Mouse (Mus musculus): ENCODE data around the gene Cdh18.
"Not testable (repeated sequence)": the region's sequence is repeated elsewhere in the genome, so short reads cannot be mapped to it uniquely, and the experiment has no call there.

The Cdh18 gene

DNA sequence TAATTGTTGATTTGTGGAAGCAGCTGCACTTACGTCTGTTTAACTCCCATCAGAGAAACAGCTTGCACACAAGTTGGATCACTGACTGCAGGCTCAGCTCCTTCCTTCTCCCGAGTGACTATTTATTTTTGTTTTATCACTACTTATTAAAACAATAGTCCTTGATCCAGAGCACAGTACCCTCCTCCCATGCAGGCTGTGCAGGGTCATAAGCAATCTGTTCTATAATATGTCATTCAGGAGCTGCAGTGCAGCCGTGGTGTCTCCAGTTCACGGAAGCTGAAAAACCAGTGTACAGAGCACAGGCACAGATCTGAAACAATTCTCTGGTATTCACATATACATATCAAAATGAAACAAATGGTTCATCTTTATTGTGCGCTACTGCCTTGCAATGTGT is 625.8 kb downstream of the Cdh18 start:
- no peak for DNase-seq (ENCODE audit: low read depth, low spot score)

DNA sequence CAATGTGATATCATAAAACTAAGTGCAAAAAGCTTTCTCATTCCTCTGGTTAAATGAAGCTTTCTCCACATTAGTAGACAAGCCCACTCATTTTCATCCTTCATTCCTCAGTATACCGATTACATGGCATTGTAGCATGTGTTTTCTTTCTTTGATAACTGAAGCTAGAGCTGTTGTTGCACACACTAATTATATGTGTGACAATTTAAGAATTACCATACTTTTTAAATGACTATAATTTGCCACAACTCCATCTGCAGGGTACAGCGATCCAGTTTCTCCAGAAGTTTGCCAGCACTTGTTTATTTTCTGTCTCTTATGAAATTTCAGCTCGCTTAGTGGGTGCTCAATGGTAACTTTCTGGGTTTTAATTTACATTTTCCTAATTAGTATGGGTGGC is 663.2 kb downstream of the Cdh18 start:
- no peak for DNase-seq (ENCODE audit: low read depth, low spot score)

DNA sequence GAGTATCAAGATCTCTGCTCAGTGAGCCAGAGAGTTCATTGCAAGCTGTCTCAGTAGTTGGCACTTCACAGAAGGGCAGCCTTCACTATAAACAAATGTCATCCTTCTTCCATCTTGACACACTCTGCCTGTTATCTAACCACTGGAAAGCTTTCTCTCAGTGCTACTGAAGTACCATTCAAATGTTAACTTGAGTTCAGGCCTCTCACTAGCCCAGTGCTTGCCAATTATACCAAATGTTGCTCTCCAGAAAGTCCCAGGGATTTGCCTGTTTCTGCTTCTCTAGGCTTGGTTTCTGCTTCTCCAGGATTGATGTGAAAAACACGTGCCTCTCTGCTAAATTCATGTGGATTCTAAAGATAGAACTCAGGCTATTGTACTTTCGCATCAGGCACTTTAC is 681.8 kb downstream of the Cdh18 start:
- no peak for DNase-seq (ENCODE audit: low read depth, low spot score)

DNA sequence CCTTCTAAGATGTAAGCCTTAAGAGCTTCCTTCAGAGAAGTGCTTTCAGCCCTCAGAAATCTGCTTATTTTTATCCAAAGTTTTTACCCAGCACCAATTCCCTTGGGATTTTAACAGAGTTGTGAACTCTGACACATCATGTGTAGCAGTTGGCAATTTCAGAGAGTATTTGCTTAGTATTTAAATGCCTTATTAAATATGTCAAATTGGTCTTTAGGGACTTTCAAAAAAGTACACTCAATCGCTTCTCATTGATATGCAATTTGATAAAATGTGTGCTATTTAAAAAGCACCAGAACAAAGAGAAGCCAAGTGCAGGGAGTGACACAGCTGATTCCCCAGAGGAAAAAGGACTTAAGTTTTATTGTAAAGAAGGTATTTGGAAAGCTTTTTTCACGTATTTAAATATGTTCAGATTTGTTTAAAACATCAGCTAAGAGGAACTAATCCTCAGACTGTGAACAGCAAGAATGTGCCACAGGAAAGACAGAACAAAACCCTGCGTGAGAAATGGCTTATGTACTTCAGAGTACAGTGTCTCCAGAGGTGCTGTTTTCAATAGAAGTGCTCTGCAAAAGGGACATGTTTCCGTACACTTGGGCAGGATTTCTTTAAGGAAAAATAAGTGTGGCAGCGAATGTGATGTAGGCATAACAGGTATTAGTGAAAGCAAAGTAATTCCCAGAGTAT is 709.1 kb downstream of the Cdh18 start:
- no peak for DNase-seq (ENCODE audit: low read depth, low spot score)

DNA sequence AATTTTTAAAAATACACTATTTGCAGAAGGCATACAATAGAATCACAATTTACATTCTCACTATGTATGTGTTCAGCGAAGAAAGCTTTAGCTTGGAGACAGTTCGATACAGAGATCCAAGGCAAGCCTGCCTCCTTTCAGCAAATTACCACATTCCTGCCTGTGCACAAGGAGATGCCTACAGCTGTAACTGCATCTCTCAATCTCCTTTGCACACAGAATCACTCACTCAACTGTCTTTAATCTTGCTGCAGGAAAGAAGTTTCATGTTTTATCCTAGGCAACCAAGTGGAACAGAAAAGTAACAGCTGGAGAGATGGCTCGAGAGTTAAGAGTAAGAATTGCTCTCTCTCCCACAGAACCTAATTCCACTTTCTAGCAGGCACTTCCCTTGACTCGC is 729.6 kb downstream of the Cdh18 start:
- DNase-seq (ENCODE audit: low read depth, low spot score), result no peak

DNA sequence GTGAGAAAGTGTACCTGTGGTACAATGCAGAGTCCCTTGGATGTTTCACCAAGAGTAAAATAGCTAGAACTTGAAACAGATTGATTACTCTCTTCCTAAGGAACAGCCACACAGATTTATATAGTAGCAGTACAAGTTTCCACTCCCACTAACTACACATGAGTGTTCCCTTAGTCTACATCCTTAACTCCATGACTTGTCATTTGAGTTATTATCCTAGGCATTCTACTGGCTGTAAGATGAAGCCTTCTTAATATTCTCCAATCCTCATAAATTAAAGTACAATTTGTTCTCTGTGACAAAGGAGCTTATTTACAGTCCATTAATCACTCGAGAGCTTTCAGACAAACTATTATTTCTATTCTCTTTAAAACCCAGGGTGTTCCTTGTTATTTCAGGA is 756.2 kb downstream of the Cdh18 start:
- DNase-seq (ENCODE audit: low read depth, low spot score), result no peak

DNA sequence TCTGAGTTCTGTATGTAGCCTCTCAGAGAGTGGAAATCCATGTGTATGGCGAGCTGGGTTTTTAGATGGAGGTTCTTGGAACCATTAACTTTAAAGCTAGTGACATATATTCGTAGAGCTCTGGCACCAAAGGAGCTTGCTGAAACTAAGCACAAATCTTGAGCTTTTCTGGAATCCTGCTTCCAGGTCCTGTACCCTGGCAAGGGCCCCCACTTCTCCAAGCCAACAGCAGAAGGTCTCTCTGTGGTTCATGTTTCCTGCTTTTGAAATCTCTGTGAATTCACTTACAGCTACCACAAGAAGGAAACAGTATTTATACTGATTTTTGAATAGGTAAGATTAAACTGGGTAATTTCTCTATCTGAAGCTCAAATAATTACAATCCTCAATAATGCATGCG is 767.9 kb downstream of the Cdh18 start:
- no peak for DNase-seq (ENCODE audit: low read depth, low spot score)

DNA sequence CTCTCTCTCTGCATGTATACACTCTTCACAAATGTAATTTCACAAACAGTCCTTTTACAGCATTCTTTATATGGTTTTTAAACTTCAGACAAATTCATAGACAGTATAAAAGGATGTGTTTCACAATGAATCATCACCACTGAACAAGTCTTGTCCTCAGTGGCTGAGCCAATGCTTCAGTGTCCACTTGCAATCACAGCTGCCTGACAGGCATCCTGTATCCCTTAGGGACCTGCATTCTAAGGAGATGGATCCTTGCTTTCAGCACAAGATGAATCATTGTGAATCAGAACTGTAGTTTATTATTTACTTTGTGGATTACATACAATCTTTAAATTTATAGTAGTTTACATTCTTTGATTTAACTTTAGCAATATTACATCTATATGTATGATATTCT is 768.6 kb downstream of the Cdh18 start:
- DNase-seq (ENCODE audit: low read depth, low spot score), result no peak

DNA sequence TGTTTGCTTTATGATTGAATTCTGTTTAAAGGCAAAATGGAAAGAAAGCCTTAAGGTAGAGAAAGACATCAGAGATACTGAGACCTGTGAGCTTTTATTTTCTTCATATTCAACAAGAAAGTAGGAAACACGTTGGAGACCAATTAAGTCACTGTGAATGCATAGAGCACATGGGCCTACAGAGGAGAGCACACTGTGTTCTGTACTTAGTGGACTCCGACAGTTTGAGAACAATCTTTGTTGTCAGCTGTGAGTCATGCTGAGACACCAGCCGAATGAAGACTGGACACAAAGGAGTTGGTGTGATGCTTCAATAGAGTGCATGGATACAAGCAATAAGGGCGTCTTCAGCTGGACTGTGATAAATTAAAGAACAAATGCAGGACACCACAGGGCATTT is 791.5 kb downstream of the Cdh18 start:
- DNase-seq (ENCODE audit: low read depth, low spot score), result not testable (repeated sequence)

DNA sequence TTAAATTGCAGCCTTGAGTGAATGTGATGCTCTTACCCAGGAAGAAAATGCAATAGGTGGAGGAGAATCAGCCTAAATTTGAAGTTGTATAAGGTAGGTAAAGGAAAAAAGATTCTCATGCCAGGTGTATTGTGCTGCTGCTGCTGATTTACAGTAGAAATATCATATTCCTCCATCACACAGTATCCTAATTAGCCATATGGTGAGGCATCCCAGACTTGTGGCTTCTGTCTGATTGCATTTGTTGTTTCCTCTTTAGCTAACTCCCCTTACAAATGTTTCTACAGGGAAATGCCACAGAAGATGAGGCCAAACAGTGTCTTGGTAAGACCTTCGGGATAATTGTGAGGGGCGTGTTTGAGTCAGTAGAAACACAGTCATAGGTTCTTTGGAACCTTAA is 802.3 kb downstream of the Cdh18 start:
- DNase-seq (ENCODE audit: low read depth, low spot score), result no peak

DNA sequence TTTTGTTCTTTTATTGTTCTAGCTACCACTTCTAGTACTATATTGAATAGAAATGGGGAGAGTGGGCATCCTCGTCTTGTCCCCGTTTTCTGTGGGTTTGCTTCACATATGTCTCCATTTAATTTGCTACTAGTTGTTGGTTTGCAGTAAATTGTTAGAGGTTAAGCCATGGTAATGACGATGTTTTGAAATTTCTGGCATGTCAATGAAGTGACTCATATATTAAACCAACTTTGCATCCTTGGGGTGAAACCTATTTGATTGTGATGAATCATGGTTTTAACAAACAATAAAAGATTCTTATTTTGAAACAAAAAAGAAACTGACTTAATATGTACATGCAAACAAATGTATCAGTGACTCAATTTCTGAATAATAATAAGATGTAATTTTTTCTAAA is 817.5 kb downstream of the Cdh18 start:
- DNase-seq (ENCODE audit: low read depth, low spot score), result no peak

DNA sequence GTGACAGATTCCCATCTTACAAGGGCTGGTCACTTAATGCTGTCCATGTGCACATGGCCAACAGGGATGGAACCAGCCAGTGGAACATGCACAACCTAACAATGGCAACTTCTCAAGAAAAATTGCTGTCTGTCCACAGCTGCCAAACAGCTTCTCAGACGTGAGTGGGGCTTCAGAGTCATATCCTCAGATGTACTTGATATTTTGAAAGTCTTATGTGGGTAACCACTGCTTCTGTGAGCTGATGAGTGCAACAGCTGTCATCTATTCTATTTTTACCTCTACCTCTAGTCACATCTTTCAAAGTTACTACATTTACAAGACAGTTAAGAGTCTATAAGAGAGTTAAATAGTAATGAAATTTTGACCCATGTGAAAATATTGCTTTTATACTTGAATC is 818.9 kb downstream of the Cdh18 start:
- no peak for DNase-seq (ENCODE audit: low read depth, low spot score)

DNA sequence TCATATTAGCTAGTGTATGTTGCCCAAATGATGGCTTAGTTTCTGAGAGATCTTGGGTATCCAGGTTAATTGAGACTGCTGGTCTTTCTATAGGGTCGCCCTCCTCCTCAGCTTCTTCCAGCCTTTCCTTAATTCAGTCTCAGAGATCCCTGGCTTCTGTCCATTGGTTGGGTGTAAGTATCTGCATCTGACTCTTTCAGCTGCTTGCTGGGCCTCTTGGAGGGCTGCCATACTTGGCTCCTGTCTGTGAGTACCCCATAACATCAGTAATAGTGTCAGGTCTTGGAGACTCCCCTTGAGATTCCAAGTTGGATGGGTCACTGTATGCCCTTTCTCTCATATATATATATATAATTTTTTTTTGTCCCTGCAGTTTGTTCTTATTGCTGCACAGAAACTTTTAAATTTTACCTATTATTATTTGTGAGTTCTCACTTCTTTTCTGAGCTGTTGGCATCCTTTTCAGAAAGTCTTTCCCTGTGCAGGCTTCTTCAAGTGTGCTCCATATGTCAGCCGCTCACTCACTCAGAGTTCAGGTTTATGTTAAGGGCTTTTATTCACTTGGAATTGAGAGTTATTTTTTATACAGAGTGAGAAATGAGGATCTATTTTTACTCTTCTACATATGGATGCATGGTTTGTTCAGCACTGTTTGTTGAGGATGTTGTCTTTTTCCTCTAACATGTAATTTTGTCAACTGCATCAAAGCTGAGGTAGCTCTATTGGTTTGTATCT is 829.4 kb downstream of the Cdh18 start:
- DNase-seq (ENCODE audit: low read depth, low spot score), result no peak

DNA sequence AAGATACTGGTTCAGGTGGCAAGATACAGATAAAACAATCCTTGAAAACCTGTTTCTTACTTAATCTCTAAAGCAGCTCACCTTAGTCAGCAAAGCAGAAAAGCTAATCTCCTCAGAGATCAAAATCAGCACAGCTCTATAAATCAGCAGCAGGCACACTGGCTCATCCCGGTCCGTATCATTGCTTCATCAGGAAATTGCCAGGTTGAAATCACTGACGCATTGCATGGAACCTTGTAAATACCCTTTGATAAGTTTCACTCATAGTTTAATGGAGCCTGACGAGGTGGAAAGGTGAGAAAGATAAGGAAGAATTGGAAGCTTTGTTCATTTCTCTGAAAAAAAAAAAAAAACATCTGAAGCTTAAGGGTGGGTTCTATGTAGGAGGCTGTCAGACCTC is 837.0 kb downstream of the Cdh18 start:
- DNase-seq (ENCODE audit: low read depth, low spot score), result no peak

DNA sequence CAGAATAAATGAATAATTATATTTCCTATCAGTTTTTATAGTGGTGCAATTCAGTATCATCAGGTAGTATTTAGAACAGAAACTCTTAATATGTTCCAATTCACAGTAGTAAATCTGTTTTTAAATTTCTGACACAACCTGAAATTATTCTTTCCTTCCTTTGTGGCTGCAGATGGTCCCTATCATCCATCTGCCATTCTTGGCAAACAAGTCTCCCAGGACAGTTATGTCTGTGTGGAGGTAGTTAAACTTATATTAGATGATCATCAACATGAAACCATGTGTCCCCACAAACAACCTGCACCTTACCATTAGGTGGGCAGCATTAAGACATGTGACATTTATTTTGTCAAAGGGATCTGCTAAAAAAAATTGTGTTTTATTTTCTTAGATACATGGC is 847.8 kb downstream of the Cdh18 start:
- DNase-seq (ENCODE audit: low read depth, low spot score), result no peak

DNA sequence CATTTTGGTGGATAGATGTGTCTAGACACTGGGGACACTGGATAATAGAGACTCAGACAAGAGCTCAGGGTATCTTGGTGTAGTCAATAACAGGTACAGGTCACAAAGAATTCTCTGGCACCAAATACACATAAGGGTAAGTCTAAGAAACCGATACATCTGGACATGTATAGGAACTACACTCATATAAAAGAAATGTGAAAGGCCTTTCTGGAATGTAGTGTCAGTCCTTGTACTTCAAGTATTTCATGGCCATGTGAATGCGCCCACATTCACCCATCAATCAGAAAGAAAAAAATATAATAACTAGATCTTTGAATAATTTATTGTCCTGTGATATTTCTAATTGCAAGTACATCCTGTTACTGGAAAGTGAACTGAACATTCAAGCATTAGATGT is 855.0 kb downstream of the Cdh18 start:
- no peak for DNase-seq (ENCODE audit: low read depth, low spot score)

DNA sequence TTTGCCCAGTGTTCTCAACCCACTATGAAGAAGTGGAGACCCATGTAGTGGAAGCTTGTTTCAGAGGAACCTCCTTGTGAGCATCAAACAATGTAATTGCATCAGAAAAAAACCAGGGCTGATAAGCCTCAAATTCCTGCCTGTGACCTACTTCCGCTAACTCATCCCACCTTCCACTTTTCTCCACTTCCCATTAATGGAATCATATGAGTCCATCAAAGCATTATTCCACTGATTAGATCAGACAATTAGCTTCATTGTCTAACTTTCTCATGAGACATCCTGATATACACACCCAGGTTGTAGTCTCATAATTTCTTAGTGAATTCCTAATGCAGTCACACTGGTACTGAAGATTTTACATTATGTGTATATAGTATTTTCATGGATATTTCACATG is 859.4 kb downstream of the Cdh18 start:
- no peak for DNase-seq (ENCODE audit: low read depth, low spot score)

DNA sequence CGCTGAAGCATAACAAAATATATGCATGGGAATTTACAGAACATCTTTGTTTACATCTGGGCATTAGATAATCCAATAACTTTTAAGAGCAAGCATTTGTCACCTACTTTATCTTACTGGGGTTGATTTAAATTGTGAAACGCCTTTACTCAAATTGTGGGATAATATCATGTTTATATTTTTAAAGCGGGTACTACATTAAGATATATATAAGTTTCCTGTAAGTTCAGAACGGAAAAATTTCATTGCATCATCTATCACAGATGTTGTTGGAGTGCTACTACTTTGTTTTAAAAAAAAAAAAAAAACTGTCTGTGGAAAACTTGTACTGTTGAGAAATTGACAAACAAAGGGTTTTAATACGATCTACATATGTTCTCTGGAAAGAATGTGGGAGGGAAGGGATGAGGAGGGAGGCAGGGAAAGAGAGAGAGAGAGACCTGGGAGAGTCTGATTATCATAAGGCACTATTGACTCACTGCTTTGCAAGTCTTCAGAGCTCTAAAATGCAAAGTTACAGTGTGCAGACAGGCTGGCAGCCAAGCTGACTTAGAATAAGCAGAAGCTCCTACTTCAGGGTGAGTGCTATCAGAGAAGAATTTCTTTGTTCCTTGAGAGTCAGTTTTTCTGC is 867.7 kb downstream of the Cdh18 start:
- no peak for DNase-seq (ENCODE audit: low read depth, low spot score)

DNA sequence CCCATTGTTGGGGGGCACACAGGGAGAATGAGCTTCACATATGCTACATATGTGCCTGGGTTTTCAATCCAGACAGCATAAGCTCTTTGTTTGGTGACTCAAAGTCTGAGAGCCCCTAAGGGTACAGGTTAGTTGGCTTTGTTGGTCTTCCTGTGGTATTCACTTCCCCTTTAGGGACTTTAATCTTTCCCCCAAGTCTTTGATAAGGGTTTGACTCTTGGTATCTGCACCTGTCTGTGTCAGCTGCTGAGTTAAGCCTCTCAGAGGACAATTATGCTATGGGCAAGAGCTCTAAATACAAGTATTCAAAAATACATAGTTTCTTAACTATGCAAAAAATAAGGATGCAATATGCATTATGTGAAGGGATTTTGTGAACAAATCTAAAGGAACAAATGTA is 869.3 kb downstream of the Cdh18 start:
- DNase-seq (ENCODE audit: low read depth, low spot score), result no peak

DNA sequence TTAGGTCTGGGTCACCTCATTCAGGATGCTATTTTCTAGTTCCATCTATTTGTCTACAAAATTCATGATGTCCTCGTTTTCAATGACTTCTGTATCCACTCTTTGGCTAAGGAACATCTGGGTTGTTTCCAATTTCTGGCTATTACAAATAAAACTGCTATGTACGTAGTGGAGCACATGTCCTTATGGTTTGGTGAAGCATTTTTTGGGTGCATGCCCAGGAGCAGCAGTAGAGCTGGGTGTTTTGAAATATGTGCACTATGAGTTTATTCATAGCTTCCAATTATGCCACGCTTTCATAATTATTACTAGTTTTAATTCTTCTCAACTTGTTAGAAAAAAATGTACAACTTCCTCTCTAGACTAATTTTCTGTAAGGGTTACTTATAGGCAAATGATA is 871.2 kb downstream of the Cdh18 start:
- DNase-seq (ENCODE audit: low read depth, low spot score), result no peak

DNA sequence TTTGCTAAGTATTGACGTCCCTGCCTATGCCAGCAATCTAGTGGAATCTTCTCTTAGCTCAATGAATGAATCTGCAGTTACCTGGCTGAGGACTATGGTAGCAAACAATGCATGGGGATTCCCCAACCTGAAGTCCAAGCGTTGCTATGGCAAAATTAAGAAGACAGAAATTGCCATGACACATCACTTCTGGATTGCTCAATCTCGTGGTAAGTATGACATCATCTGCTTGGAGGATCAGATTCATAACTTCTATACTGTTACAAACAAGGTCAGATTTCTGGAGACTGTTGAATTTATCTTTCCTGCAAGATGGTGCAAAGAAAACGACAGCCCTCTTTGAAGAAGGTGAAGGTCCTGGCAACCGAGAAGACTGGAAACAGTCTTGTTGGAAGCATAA is 881.2 kb downstream of the Cdh18 start:
- no peak for DNase-seq (ENCODE audit: low read depth, low spot score)

DNA sequence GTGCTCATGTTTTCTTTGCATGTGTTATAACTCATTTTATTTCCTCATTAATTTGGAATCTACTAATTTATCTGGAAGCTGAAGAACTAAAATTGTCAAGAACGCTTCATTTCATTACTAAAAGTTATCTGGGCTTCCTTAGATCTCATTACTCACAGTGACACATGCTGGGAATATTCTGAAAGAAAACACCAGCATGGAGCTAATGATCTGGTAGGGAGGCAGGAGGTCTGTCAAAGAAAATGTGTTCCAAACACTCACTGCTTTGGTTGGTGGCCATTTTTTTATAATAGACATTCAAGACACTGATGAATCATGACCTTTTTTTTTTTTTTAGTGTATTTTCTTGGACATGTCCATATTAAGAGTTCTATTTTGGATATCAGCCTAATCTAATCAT is 899.7 kb downstream of the Cdh18 start:
- DNase-seq (ENCODE audit: low read depth, low spot score), result no peak

DNA sequence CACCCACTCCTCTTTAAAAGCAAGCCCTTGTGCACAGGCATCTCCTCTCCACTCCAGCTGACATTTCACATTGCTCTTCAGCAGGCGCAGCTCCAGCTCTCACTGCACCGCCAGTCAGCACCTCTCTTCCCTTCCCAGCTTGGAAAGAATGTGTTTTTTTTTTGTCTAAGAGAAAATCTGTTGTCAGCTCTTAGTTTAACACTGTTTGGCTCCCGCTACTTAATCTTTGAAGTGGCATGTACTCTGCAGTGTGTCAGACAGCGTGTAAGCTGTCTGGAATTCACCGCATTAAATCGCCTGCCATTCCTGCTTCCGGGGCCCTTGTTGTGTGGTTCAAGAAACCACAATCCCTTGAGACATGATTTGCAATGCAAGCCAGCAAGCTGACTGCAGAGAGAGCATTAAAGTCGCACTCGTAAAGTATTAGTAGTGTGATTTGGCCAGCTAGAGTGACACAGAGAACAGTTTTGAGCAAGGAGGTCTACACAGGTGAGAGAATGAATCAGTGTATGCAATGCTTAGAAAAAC is 903.3 kb downstream of the Cdh18 start:
- DNase-seq (ENCODE audit: low read depth, low spot score), result no peak
